Mouse (Mus musculus): ENCODE results near the gene Rab37.

Rab37 gene

GRCm38 (mm10) chr11:115086213-115086612, 5.0 kb upstream of the Rab37 start:
- DNase-seq: no peak

GRCm38 (mm10) chr11:115089853-115090252, 1.4 kb upstream of the Rab37 start:
- DNase-seq: peak in 1 of 2 experiments; percentile 28

GRCm38 (mm10) chr11:115092140-115092539, 909 bp downstream of the Rab37 start:
- peak in 1 of 2 experiments; percentile 39 for DNase-seq

GRCm38 (mm10) chr11:115098203-115098932, 7.1 kb downstream of the Rab37 start:
- peak; percentile 52 to 59 for DNase-seq

GRCm38 (mm10) chr11:115099241-115099840, 8.1 kb downstream of the Rab37 start:
- no peak for DNase-seq

- DNase-seq: no peak
Observed at GRCm38 (mm10) chr11:115100032-115100621, 8.9 kb downstream of the Rab37 start.

- DNase-seq: no peak
Observed at GRCm38 (mm10) chr11:115100741-115101140, 9.5 kb downstream of the Rab37 start.

GRCm38 (mm10) chr11:115101615-115102051, 10.4 kb downstream of the Rab37 start:
- no peak for DNase-seq

GRCm38 (mm10) chr11:115102116-115102515, 10.9 kb downstream of the Rab37 start:
- no peak for DNase-seq

GRCm38 (mm10) chr11:115103470-115104413, 12.5 kb downstream of the Rab37 start:
- no peak for DNase-seq

GRCm38 (mm10) chr11:115104769-115105563, 13.7 kb downstream of the Rab37 start:
- no peak for DNase-seq

GRCm38 (mm10) chr11:115106638-115107037, 15.4 kb downstream of the Rab37 start:
- no peak for DNase-seq

GRCm38 (mm10) chr11:115107403-115107916, 16.2 kb downstream of the Rab37 start:
- no peak for DNase-seq

GRCm38 (mm10) chr11:115108176-115108575, 16.9 kb downstream of the Rab37 start:
- DNase-seq: no peak

GRCm38 (mm10) chr11:115110271-115110670, 19.0 kb downstream of the Rab37 start:
- DNase-seq: no peak

- no peak for DNase-seq
Observed at GRCm38 (mm10) chr11:115112196-115112595, 21.0 kb downstream of the Rab37 start.

- no peak for DNase-seq
Observed at GRCm38 (mm10) chr11:115119409-115119808, 28.2 kb downstream of the Rab37 start.

GRCm38 (mm10) chr11:115128483-115128882, 37.3 kb downstream of the Rab37 start:
- no peak for DNase-seq

GRCm38 (mm10) chr11:115129508-115130126, 38.4 kb downstream of the Rab37 start:
- no peak for DNase-seq

GRCm38 (mm10) chr11:115131768-115132381, 40.6 kb downstream of the Rab37 start:
- DNase-seq: no peak

GRCm38 (mm10) chr11:115133800-115134199, 42.6 kb downstream of the Rab37 start, which contains the start of gene Cd300lf:
Gene Cd300lf, minus strand, starts transcription at chr11:115133992.
- DNase-seq: no peak
